Mouse (Mus musculus) neural tube, embryonic 15.5 days (tissue): ENCODE results near the gene Prkn. TPM values are rescaled to one million over a fixed set of nuclear protein-coding genes. Genes with fewer than 3 reads are reported as not detected.
A peak's percentile ranks its signal among the peaks of the same experiment; 100 is the strongest.

ENCODE experiments used
- ATAC-seq: fragments of 200-750 bp; cut with Nextera tagmentation; 2 replicates; pipeline ENCODE4 v1.8.0; 2017; ENCODE audit warnings: mild to moderate bottlenecking, moderate TSS enrichment, moderate library complexity; ENCODE audit not compliant: low FRiP score
- H3K27ac ChIP-seq: fragments of 300-500 bp; sonication (generic); replicated peaks from 2 replicates; pipeline ENCODE4 v1.5.1; 2015; ENCODE audit warnings: mild to moderate bottlenecking, inconsistent platforms
- H3K27me3 ChIP-seq: fragments of 300-500 bp; sonication (generic); replicated peaks from 2 replicates; pipeline ENCODE4 v1.6.1; 2015; ENCODE audit warnings: inconsistent platforms
- H3K36me3 ChIP-seq: fragments of 300-500 bp; sonication (generic); 2 replicates; pipeline ENCODE4 v1.6.1; 2015; ENCODE audit warnings: inconsistent platforms
- H3K4me1 ChIP-seq: fragments of 300-500 bp; sonication (generic); 2 replicates; pipeline ENCODE4 v1.6.1; 2015; ENCODE audit warnings: inconsistent platforms
- H3K4me2 ChIP-seq: fragments of 300-500 bp; sonication (generic); 2 replicates; pipeline ENCODE4 v1.6.1; 2015; ENCODE audit warnings: inconsistent platforms, mild to moderate bottlenecking, moderate library complexity
- H3K4me3 ChIP-seq: fragments of 300-500 bp; sonication (generic); replicated peaks from 2 replicates; pipeline ENCODE4 v1.5.1; 2015; ENCODE audit warnings: mild to moderate bottlenecking, inconsistent platforms
- H3K9ac ChIP-seq: fragments of 300-500 bp; sonication (generic); replicated peaks from 2 replicates; pipeline ENCODE4 v1.6.1; 2015; ENCODE audit warnings: mild to moderate bottlenecking, inconsistent platforms
- H3K9me3 ChIP-seq: fragments of 300-500 bp; sonication (generic); replicated peaks from 2 replicates; pipeline ENCODE4 v1.6.1; 2016; ENCODE audit warnings: inconsistent platforms
- WGBS: fragments of 180-500 bp; shearing (Covaris S2); methylation state at CpG from one replicate; pipeline ENCODE4 v1.1.7; 2015; ENCODE audit warnings: mixed read lengths; 5-methylcytosine and 5-hydroxymethylcytosine counted together
- polyA plus RNA-seq: library from polyadenylated mRNA; unstranded; fragments of >200 nt; fragmentation: Nextera tagmentation; extraction: Ambion mirVana; gene quantifications from 2 replicates; pipeline ENCODE4 v1.2.1, GENCODE M21; 2015

Prkn gene
- polyA plus RNA-seq, 1 experiment from 2014 or later: 4.8 TPM

- Histone ChIP-seq H3K4me1 (peaks cover 17% of the 10 kb centered on the region), H3K9me3 (no peaks in the 10 kb centered on the region), H3K4me2 (no peak overlapping the region), H3K9ac (no peak overlapping the region), H3K27me3 (no peaks in the 10 kb centered on the region), H3K4me3 (no peak overlapping the region), H3K36me3 (no peaks in the 10 kb centered on the region), H3K27ac (peak overlapping the region; percentile 23; the same call in 1 of the 2 replicates)
- WGBS: 54% methylated on average over 10 of the region's 10 CpGs
- ATAC-seq: no peak
These were observed 1109.5 kb downstream of the Prkn start for GRCm38 (mm10) chr17:11949551-11950197.

GRCm38 (mm10) chr17:11950198-11950594, 1110.0 kb downstream of the Prkn start:
- WGBS: 75% methylated on average over 8 of the region's 8 CpGs
- Histone ChIP-seq H3K9ac (no peak overlapping the region), H3K4me3 (no peak overlapping the region), H3K27ac (no peak overlapping the region), H3K27me3 (no peaks in the 10 kb centered on the region), H3K4me1 (peaks cover 22% of the 10 kb centered on the region), H3K36me3 (no peaks in the 10 kb centered on the region), H3K9me3 (no peaks in the 10 kb centered on the region), H3K4me2 (no peak overlapping the region)
- ATAC-seq: no peak

- ATAC-seq: peak; percentile 32; the same call in 1 of the 2 replicates
- peak overlapping the region; percentile 46 for H3K27ac ChIP-seq
- H3K4me2 ChIP-seq: no peak overlapping the region
- WGBS: 68% methylated on average over 6 of the region's 6 CpGs
- H3K4me1 ChIP-seq: peaks cover 27% of the 10 kb centered on the region
- H3K27me3 ChIP-seq: no peaks in the 10 kb centered on the region
- H3K9me3 ChIP-seq: no peaks in the 10 kb centered on the region
- no peak overlapping the region for H3K9ac ChIP-seq
- no peaks in the 10 kb centered on the region for H3K36me3 ChIP-seq
- H3K4me3 ChIP-seq: no peak overlapping the region
These were observed 1115.1 kb downstream of the Prkn start for GRCm38 (mm10) chr17:11955317-11955716.

GRCm38 (mm10) chr17:11960492-11960891, 1120.3 kb downstream of the Prkn start:
- WGBS: 87% methylated on average over 8 of the region's 8 CpGs
- peaks cover 25% of the 10 kb centered on the region for H3K4me1 ChIP-seq
- H3K9me3 ChIP-seq: no peaks in the 10 kb centered on the region
- no peak overlapping the region for H3K9ac ChIP-seq
- no peaks in the 10 kb centered on the region for H3K27me3 ChIP-seq
- H3K4me2 ChIP-seq: no peak overlapping the region
- H3K36me3 ChIP-seq: no peaks in the 10 kb centered on the region
- H3K4me3 ChIP-seq: no peak overlapping the region
- ATAC-seq: no peak
- no peak overlapping the region for H3K27ac ChIP-seq

DNA sequence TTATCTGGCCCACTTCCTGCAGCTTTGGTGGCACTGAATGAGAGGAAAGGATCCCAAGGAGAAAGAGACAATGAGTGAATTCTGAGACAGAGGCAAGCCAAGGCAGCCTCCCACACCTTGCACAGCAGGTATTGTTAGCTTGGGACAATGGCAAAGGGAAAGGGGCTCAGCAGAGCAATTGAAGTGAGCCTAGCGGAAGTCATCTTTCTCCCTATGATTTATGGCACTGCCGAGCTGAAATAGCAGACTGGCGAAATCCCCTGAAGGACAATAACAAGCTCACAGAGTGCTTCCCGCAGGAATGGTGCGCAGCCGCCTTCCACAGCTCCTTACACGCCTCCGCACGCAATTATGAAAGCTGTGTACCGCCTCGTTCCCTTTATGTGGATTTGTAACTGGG, 1122.6 kb downstream of the Prkn start:
- Histone ChIP-seq H3K4me2 (peak overlapping the region; percentile 43), H3K4me1 (peaks cover 10% of the 10 kb centered on the region), H3K9me3 (no peaks in the 10 kb centered on the region), H3K27me3 (no peaks in the 10 kb centered on the region), H3K4me3 (peak overlapping the region; percentile 8), H3K27ac (peak overlapping the region; percentile 63), H3K36me3 (no peaks in the 10 kb centered on the region), H3K9ac (no peak overlapping the region)
- 5% methylated on average over 11 of the region's 11 CpGs for WGBS
- ATAC-seq: peak; percentile 65; the same call in 1 of the 2 replicates

DNA sequence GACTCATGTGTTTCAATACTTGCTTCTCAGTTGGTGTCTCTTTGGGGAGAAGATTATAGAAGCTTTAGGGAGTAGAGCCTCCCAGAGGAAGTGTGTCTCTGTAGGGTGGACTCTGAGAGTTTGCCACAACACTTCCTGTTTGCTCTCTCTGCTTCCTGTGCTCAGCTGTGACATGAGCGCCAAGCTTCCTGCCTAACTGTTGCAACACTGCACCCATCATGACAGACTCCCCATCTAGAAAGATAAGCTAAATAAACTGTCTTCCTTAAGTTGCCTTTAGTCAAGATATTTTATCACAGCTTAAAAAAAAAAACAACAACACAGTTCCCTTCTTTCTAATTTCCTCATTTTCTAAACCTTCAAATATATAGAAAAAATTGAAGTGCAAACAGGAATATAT, 1130.0 kb downstream of the Prkn start:
- Histone ChIP-seq H3K9me3 (no peaks in the 10 kb centered on the region), H3K36me3 (no peaks in the 10 kb centered on the region), H3K9ac (no peak overlapping the region), H3K27me3 (no peaks in the 10 kb centered on the region), H3K27ac (no peak overlapping the region), H3K4me3 (no peak overlapping the region), H3K4me2 (no peak overlapping the region), H3K4me1 (peaks cover 20% of the 10 kb centered on the region)
- 86% methylated on average over 1 of the region's 1 CpGs for WGBS
- ATAC-seq: no peak

- Histone ChIP-seq H3K4me3 (no peak overlapping the region), H3K9ac (no peak overlapping the region), H3K27me3 (no peaks in the 10 kb centered on the region), H3K9me3 (no peaks in the 10 kb centered on the region), H3K36me3 (no peaks in the 10 kb centered on the region), H3K4me1 (peaks cover 20% of the 10 kb centered on the region), H3K27ac (peak overlapping the region; percentile 68), H3K4me2 (peak overlapping the region; percentile 42)
- 8% methylated on average over 9 of the region's 9 CpGs for WGBS
- ATAC-seq: no peak
These were observed 1132.4 kb downstream of the Prkn start for GRCm38 (mm10) chr17:11972550-11972949.

DNA sequence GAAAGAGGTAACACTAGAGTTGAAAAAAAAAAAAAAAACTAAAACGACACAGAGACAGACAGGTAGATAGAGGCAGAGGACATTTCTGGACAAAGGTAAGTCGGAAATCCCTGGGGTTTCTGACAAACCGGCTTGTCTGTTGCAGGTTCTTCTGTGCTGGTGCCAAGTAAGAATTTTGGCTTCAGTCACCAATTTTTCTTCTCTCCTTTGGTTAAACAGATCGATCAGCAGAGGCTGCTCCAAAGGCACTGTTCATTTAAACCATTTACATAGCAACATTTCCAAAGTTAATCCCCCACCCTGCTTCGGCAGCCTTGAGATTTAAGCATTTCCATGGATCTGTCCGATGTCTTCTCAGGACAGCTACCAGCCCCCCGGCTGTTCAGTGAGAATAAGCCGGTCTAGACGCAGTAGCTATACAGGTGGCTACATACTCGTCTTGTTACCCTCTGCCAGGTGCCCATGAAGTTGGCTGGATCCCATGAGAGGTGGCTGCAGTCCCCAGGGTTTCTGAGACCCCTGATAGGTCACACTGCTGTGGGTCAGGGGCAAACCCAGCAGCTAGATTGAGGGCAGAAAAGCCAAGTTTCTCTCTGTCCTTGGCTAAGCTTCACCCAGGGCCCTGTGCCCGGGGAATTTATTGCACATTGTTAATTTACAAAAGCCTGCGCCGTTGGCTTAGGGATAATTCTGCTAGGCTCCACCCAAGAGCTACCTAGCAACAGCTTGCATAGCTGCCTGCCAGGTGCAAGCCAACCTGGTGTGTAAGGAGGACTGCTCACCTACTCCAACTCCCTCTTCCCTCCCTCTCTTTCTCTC, 1133.0 kb downstream of the Prkn start:
- H3K4me3 ChIP-seq: no peak overlapping the region
- H3K27me3 ChIP-seq: no peaks in the 10 kb centered on the region
- no peak overlapping the region for H3K27ac ChIP-seq
- H3K9ac ChIP-seq: no peak overlapping the region
- 38% methylated on average over 13 of the region's 13 CpGs for WGBS
- peaks cover 25% of the 10 kb centered on the region for H3K4me1 ChIP-seq
- ATAC-seq: no peak
- H3K36me3 ChIP-seq: no peaks in the 10 kb centered on the region
- peak overlapping the region; percentile 42; the same call in 1 of the 2 replicates for H3K4me2 ChIP-seq
- no peaks in the 10 kb centered on the region for H3K9me3 ChIP-seq

DNA sequence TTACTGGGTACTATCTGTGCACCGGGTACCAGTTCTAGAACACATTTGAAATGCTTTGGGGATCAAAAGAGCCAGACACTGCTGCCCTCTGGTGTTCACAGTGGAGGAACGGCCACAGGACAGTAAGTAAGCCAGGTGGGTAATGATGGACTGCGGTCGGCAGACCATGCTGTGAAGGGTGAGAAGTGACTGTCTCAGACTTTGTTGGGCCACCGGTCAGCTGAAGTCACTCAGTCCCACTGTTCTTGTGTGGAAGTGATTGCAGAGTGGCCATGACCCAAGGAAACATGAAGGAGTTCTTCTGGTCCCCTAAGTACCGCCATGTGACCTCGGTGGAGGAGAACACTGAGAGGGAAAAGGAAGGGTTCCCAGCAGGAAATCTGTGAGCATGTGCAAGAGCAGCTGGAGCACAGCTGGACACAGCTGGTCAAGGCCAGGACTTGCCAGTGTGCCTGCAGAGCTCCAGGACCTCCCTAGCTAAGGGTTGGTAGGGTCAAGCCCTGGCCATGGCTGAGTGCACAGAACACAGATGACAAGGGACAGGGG, 1135.0 kb downstream of the Prkn start:
- Histone ChIP-seq H3K9me3 (no peaks in the 10 kb centered on the region), H3K27me3 (no peaks in the 10 kb centered on the region), H3K36me3 (no peaks in the 10 kb centered on the region), H3K4me1 (peaks cover 30% of the 10 kb centered on the region), H3K4me2 (no peak overlapping the region), H3K4me3 (no peak overlapping the region), H3K27ac (no peak overlapping the region), H3K9ac (no peak overlapping the region)
- no peak for ATAC-seq
- WGBS: 39% methylated on average over 7 of the region's 7 CpGs

- no peak for ATAC-seq
- no peak overlapping the region for H3K4me3 ChIP-seq
- H3K9ac ChIP-seq: no peak overlapping the region
- H3K4me2 ChIP-seq: no peak overlapping the region; the same call in 1 of the 2 replicates
- H3K27ac ChIP-seq: peak overlapping the region; percentile 20
- 23% methylated on average over 17 of the region's 17 CpGs for WGBS
- no peaks in the 10 kb centered on the region for H3K36me3 ChIP-seq
- no peaks in the 10 kb centered on the region for H3K9me3 ChIP-seq
- peaks cover 16% of the 10 kb centered on the region for H3K4me1 ChIP-seq
- no peaks in the 10 kb centered on the region for H3K27me3 ChIP-seq
These were observed 1138.2 kb downstream of the Prkn start for GRCm38 (mm10) chr17:11978260-11978821.

DNA sequence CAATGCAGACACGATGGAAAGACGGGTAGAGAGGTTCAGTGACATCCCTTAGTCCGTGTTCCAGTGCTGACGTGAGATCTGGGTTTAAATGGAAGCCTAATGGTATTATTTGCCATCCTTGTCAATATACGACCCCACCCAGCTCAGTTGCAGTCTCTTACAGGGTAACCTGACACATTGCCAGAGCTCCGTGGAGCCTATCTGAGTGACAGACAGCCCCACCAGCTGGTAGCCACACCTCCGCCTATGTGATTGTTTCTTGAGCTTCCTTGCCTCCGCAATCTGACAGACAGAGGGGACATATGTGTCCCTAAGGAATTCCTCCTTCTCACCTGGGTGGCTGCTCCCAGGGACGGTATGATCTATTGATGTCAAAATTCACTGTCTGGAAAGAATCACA, 1141.5 kb downstream of the Prkn start:
- ATAC-seq: no peak
- Histone ChIP-seq H3K9me3 (no peaks in the 10 kb centered on the region), H3K9ac (no peak overlapping the region), H3K4me3 (no peak overlapping the region), H3K4me1 (peaks cover 11% of the 10 kb centered on the region), H3K36me3 (no peaks in the 10 kb centered on the region), H3K4me2 (no peak overlapping the region), H3K27me3 (no peaks in the 10 kb centered on the region), H3K27ac (no peak overlapping the region)
- 75% methylated on average over 9 of the region's 9 CpGs for WGBS
